Mouse (Mus musculus) B cell, adult 2 months (primary cell): Measurements from ENCODE around the gene Tut4.

Experiments used
- DNase-seq, 2 experiments: peaks; one replicate each; pipeline ENCODE4 v3.0.0; 2022

The Tut4 gene

DNA sequence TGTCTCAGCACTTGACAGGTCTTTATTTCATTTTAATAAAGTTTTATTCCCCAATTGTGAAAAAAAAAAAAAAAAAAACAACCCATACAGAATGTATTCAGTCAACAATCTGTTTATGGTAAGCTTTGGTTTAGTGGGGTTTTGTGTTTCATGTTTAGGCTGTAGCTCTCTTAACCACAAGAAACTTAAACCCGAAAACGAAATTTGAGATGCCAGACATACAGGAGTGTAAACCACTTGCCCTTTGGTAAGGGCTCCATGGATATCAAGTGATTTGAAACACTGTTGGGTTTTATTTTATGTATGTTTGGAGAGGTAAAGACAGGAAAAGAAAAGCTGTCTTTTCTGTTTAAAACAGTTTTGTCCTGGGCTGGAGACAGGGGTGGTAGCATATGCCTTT is 80.5 kb downstream of the Tut4 start:
- DNase-seq, result no peak

DNA sequence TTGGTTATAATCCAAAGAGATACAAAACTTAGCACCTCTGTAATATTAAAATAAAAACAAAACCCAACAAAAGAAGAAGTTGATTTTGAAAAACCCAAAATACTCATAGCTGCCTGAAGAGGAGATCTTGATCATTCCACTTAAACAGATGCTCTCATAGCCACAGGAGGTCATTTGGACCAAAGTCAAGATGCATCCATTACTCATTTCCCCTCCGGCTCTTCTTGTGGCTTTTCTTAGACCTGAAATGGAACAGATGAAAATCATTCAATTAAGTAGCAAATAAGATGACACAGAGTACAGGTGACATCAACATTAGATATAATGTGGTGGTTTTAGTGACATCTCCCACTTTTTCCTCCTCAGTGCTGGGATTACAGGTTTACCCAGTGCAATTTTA is 105.8 kb downstream of the Tut4 start:
- DNase-seq, result no peak

DNA sequence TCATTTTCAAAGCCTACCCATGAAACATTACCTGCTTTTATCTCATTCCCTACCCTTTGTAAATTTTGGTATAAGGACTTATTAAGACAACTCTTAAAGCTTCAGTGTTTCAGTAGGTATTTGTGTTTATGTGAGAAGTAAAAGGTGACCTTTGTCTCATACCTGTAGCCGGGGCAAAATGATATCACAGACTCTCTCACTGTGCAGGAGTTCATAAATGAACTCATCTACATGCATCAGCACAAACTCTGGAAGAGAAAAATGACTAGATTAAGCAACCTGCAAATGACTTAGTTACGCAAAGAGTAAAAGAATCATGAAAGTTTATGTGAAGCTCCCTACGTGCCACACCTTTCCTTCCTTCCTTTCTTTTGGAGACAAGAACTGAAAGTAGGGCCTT is 113.4 kb downstream of the Tut4 start:
- no peak for DNase-seq

DNA sequence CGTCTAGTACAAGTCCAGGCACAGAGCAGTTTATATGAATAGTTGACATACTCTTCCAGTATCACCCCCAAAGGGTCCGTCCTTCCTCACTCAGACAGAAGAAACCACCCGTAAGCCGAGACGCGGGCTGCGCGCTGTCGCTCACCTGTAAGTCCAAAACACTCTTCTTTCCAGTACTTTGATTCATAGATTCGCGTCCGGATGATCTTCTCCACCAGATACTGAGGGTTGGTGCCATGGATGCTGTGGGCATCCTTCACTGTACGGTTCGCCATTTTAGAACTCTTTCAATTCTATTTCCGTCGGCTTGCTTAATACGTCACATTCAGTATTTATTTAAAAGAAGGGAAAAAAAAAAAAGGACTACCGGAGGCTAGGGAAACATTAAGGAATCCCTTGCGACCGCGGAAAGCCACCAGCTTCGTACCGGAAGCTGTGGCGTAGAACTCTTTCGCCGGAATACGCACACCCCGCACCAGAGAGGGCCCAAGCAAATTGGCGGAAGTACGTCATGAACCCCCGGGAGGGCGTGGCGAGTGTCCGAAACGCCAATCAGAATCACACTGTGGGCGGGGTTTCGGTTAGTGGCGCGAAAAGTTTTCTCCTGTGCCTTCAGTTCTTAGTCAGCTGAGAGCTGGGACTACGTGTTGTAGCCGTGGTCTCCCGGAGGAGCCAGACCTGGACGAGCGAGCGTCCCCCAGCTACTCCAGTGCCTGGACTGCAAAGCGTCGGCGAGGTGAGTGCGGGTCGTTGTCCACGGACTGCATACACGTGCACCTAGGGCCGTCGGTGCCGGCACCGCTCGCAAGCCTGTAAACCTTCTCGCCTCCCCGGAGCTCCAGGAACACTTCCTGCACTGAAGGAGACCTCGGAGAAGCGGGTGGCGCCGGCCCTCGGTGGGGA is 119.9 kb downstream of the Tut4 start, which contains the start of the genes Prpf38a and Orc1:
Prpf38a (minus strand) TSS at position 497 of the 903 bp plus-strand sequence.
Orc1 (plus strand) TSS at position 584 of the 903 bp plus-strand sequence.
- peak; percentile 99 to 100 for DNase-seq

DNA sequence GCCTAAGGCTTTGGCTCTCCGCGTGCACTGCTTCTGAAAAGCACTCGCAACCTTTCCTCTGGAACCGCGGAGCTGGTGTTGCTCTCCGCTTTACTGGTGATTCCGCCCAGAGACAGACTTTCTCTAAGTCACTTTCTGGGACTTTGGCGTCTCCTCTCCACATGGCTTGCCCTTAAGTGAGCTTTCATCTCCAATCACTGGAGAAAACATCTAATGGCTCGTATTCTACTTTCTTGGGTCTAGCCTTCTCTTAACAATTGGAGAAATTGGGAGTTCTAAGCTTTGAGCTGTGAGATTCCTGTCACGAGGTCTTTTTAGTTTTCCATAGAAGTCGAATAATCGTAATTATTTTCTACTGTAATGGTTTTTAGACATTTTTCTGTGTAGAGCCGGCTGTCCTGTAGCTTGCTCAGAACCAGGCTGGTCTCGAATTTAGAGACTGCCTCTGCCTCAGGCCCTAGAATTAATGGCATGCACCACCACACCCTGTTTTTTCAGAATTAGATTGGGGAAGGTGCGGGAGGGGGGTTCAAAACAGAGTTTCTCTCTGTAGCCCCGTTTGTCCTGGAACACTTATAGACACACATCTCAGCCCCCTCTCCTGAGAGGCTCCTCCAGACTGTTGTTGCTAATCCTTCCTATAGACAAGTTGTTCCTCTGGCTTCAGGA is 120.7 kb downstream of the Tut4 start:
- DNase-seq, result no peak

DNA sequence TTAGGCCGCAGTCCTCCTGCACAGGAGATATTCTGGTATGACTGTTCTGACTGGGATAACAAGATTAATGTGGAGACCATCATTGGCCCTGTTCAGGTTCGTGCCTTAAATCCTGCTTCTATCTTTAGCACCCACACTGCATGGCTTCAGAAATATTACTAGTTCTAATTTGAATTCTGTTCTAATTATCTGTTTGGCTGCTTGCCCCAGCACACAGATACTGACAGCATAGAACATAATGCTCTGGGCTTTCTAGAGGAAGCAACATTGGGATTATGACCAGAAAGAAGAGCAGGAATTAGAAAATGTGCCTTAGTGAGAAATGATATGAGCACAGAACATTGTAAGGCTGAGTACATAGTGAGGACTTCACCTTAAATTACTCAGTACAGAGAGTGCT is 134.2 kb downstream of the Tut4 start:
- DNase-seq, result no peak

DNA sequence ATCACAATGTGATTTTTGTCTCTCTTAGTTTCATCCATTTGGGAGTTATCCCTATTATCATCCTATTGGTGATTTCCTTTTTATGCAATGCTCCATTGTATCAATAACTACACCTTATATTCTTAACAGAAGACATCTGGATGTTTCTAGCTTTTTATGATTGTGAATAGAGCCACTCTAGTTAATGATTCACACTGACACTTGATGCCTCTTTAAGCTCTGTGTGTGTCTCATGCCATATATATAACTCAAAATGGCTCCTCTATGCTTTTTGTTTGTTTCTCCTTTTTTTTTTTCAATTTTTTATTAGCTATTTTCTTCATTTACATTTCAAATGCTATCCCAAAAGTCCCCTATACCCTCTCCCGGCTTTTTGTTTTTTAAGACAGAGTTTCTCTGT is 136.6 kb downstream of the Tut4 start:
- no peak for DNase-seq

DNA sequence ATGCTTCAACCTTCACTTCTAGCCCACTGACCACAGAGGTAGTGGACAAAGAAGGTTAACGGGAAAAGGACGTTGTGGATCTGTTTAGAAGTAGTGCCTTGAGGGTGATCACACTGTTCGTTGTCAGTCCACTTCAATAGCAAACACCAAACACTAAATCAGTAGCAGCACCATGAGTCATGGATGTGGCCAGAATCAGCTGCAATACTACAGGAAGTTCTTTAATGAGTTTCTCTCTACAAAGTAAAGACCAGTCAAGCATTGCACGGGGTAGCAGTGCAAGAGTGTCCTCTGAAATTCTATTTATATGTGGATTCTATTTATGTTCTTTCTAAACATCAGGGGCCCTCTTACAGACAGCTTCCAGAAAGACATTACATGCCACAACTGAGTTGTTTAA is 139.1 kb downstream of the Tut4 start:
- peak in 1 of 2 experiments; percentile 7 for DNase-seq

DNA sequence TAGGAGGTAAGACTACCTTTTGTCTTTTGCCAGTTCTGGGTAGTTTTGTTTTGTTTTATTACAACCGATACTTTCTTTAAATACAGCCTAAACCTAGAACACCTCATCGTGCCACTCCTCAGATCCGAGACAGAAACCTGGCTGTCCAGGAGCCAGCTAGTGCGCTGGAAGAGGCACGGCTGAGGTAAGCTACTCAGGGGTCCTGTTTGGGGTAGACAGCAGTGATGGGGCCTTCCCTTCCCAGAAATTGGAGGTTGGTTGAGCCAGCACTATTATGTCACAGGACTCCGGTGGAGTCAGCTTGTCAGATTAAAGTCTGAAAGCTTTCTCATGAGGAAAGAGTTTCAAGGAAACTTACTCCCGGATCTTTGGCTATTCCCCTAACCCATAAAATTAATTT is 142.6 kb downstream of the Tut4 start:
- DNase-seq, result no peak

DNA sequence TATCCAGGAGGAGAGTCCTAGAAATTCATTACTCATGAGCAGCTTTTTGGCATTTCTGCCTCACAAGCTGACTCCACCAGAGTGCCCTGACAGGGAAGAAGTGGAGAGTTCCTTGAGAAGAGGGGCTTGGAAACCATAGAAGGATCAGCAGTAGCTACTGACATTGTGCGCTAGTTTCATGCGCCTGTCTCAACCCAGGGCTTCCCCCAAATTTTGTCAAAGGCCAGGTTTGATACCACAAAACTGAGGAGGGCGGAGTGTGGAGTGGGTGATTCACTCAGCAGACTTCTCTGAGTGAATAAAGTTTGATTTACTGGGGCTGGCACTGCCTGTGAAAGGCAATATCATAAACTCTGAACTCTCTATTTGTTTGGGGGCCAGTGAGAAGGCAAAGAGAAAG is 149.4 kb downstream of the Tut4 start:
- DNase-seq, result no peak
